Mouse (Mus musculus) cerebellum, postnatal 10 days (tissue): Measurements from ENCODE around the gene Os9.
"Not testable (repeated sequence)": the region's sequence is repeated elsewhere in the genome, so short reads cannot be mapped to it uniquely, and the experiment has no call there.

Experiments used
- DNase-seq, 2 experiments: peaks; one replicate each; pipeline ENCODE4 v3.0.0; 2021; ENCODE audit warnings: mixed read lengths in 2 of 2

The Os9 gene

GRCm38 (mm10) chr10:127121066-127121477 lies at the start of gene Os9:
TSS of gene Os9 (minus strand) at chr10:127121131.
- peak; percentile 98 for DNase-seq

GRCm38 (mm10) chr10:127170002-127170401 lies 49.1 kb upstream of the Os9 start:
- DNase-seq = peak; percentile 71

- peak in 1 of 2 experiments; percentile 13 for DNase-seq
These were observed 46.8 kb upstream of the Os9 start for GRCm38 (mm10) chr10:127167614-127168192.

- DNase-seq = peak; percentile 14 to 24
These were observed 46.1 kb upstream of the Os9 start for GRCm38 (mm10) chr10:127166771-127167613.

- DNase-seq = no peak
These were observed 45.4 kb upstream of the Os9 start for GRCm38 (mm10) chr10:127166404-127166715.

GRCm38 (mm10) chr10:127165654-127166403 lies 44.9 kb upstream of the Os9 start:
- DNase-seq = peak; percentile 72 to 75

- DNase-seq = peak; percentile 72 to 76
These were observed 44.4 kb upstream of the Os9 start for GRCm38 (mm10) chr10:127165354-127165653.

- DNase-seq = peak; percentile 89 to 90
These were observed 43.9 kb upstream of the Os9 start, which contains the start of gene B4galnt1 for GRCm38 (mm10) chr10:127164631-127165353. TSS of gene B4galnt1 (plus strand) at chr10:127165225.

GRCm38 (mm10) chr10:127164190-127164589 lies 43.3 kb upstream of the Os9 start:
- no peak for DNase-seq

- DNase-seq = not testable (repeated sequence)
These were observed 41.9 kb upstream of the Os9 start for GRCm38 (mm10) chr10:127162771-127163261.

- DNase-seq = no peak
These were observed 39.8 kb upstream of the Os9 start for GRCm38 (mm10) chr10:127160728-127161127.

- no peak for DNase-seq
These were observed 39.1 kb upstream of the Os9 start for GRCm38 (mm10) chr10:127160081-127160480.

GRCm38 (mm10) chr10:127158471-127158870 lies 37.5 kb upstream of the Os9 start:
- no peak for DNase-seq

- no peak for DNase-seq
These were observed 35.6 kb upstream of the Os9 start for GRCm38 (mm10) chr10:127156511-127156910.

GRCm38 (mm10) chr10:127156089-127156488 lies 35.2 kb upstream of the Os9 start:
- no peak for DNase-seq

- DNase-seq = no peak
These were observed 33.7 kb upstream of the Os9 start for GRCm38 (mm10) chr10:127154652-127155051.

GRCm38 (mm10) chr10:127154241-127154640 lies 33.3 kb upstream of the Os9 start:
- no peak for DNase-seq

- no peak for DNase-seq
These were observed 32.4 kb upstream of the Os9 start for GRCm38 (mm10) chr10:127153323-127153722.

GRCm38 (mm10) chr10:127152556-127152955 lies 31.6 kb upstream of the Os9 start:
- DNase-seq = not testable (repeated sequence)

GRCm38 (mm10) chr10:127151233-127151632 lies 30.3 kb upstream of the Os9 start:
- not testable (repeated sequence) for DNase-seq

- DNase-seq = no peak
These were observed 29.5 kb upstream of the Os9 start for GRCm38 (mm10) chr10:127150471-127150872.

GRCm38 (mm10) chr10:127147135-127147534 lies 26.2 kb upstream of the Os9 start:
- no peak for DNase-seq

- DNase-seq = no peak
These were observed 24.4 kb upstream of the Os9 start for GRCm38 (mm10) chr10:127145303-127145702.
